Mouse (Mus musculus): ENCODE measurements around the gene Mgll.

DNA sequence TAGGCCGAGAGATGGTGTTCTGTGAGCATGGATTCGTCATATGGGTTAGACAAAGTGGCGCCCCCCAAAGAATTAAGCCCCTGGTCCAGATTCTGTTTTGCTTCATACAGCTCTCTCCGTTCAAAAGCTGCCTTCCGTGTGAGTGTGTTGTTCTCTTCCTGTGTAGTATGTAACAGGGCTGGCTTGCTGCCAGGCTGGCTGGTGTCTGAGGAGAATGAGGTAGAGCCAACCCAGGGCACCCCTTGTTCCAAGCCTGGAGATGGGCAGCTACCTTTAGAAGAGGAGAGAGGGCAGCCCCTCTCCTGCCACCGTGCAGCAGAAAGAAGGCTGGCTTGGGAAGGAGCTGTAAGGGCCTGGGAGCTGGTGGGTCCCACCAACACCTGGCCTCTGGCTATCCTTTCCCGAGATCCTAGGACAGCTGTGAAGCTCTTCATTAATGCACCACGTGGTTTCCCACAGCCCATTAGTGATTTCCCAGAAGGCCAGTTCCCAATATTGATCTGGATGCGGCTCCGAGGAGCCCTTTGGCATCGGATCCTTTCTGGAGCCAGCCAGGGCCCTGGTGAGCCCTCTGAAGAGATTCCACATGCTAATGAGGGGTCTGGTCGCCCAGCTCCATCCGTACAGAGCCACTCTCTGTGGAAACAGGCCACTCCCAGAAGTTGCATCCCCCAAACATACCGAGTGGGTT lies 19.5 kb downstream of the Mgll start:
- TF ChIP-seq POLR2A (IDR thresholded peaks at IDR 0.05; ENCODE audit: low read depth, low read length) = no peak
- TF ChIP-seq CTCF (IDR thresholded peaks at IDR 0.05; ENCODE audit: borderline replicate concordance, insufficient read depth, low read length) = no peak
